Mouse (Mus musculus) lung, embryonic 14.5 days (tissue): ENCODE measurements around the gene Lactb. TPM values are rescaled to one million over a fixed set of nuclear protein-coding genes. Genes with fewer than 3 reads are reported as not detected.
A peak's percentile ranks its signal among the peaks of the same experiment; 100 is the strongest.

Source experiments
- ATAC-seq: fragments of 200-750 bp; cut with Nextera tagmentation; 2 replicates; pipeline ENCODE4 v1.8.0; 2017; ENCODE audit warnings: mild to moderate bottlenecking, moderate TSS enrichment, moderate library complexity; ENCODE audit not compliant: insufficient read depth
- DNase-seq: peaks from one replicate; pipeline ENCODE4 v3.0.0-alpha.2; 2015
- H3K27ac ChIP-seq: fragments of 300-500 bp; sonication (generic); 2 replicates; pipeline ENCODE4 v1.5.1; 2014; ENCODE audit warnings: low read depth, mild to moderate bottlenecking, moderate library complexity
- H3K27me3 ChIP-seq: fragments of 300-500 bp; sonication (generic); 2 replicates; pipeline ENCODE4 v1.6.1; 2014; ENCODE audit warnings: low read length, control low read depth; ENCODE audit not compliant: insufficient read depth
- H3K36me3 ChIP-seq: fragments of 300-500 bp; sonication (generic); 2 replicates; pipeline ENCODE4 v1.6.1; 2014; ENCODE audit warnings: control low read depth; ENCODE audit not compliant: insufficient read depth
- H3K4me1 ChIP-seq: fragments of 300-500 bp; sonication (generic); 2 replicates; pipeline ENCODE4 v1.6.1; 2014; ENCODE audit warnings: antibody characterized with exemption, control low read depth; ENCODE audit not compliant: insufficient read depth
- H3K4me2 ChIP-seq: fragments of 300-500 bp; sonication (generic); 2 replicates; pipeline ENCODE4 v1.6.1; 2014; ENCODE audit warnings: mild to moderate bottlenecking
- H3K4me3 ChIP-seq: fragments of 300-500 bp; sonication (generic); 2 replicates; pipeline ENCODE4 v1.5.1; 2014; ENCODE audit warnings: low read depth, low read length
- H3K9ac ChIP-seq: fragments of 300-500 bp; sonication (generic); 2 replicates; pipeline ENCODE4 v1.6.1; 2014
- H3K9me3 ChIP-seq: fragments of 300-500 bp; sonication (generic); 2 replicates; pipeline ENCODE4 v1.6.1; 2016; ENCODE audit warnings: low read depth, low read length, control low read depth
- CTCF ChIP-seq: IDR thresholded peaks from 2 replicates; pipeline ENCODE4 v1.5.1; 2016; ENCODE audit warnings: antibody characterized with exemption, low read depth
- WGBS: fragments of 180-500 bp; shearing (Covaris S2); extraction: QIAGEN DNeasy Blood & Tissue Kit; methylation state at CpG from one replicate; pipeline ENCODE4 v1.1.7; 2014; 5-methylcytosine and 5-hydroxymethylcytosine counted together
- polyA plus RNA-seq: library from polyadenylated mRNA; unstranded; fragments of >200 nt; fragmentation: Nextera tagmentation; extraction: Ambion mirVana; gene quantifications from 2 replicates; pipeline ENCODE4 v1.2.1, GENCODE M21; 2014

Lactb gene
- polyA plus RNA-seq, 1 experiment from 2014 or later = 8.7 TPM

GRCm38 (mm10) chr9:66985377-66985776, 10.1 kb upstream of the Lactb start:
- no peak overlapping the region for H3K27ac ChIP-seq
- H3K4me1 ChIP-seq = peaks cover 26% of the 10 kb centered on the region
- H3K4me3 ChIP-seq = no peak overlapping the region
- no peak overlapping the region for H3K9ac ChIP-seq
- no peaks in the 10 kb centered on the region for H3K9me3 ChIP-seq
- no peak overlapping the region for H3K4me2 ChIP-seq
- WGBS = 81% methylated on average over 7 of the region's 7 CpGs
- DNase-seq (no peak), ATAC-seq (no peak)
- TF ChIP-seq CTCF = no peak
- no peaks in the 10 kb centered on the region for H3K27me3 ChIP-seq
- no peaks in the 10 kb centered on the region for H3K36me3 ChIP-seq

GRCm38 (mm10) chr9:66982085-66982484, 6.8 kb upstream of the Lactb start:
- Histone ChIP-seq H3K27me3 (no peaks in the 10 kb centered on the region), H3K4me2 (no peak overlapping the region), H3K9ac (no peak overlapping the region), H3K9me3 (no peaks in the 10 kb centered on the region), H3K4me3 (no peak overlapping the region), H3K27ac (no peak overlapping the region), H3K36me3 (no peaks in the 10 kb centered on the region), H3K4me1 (no peaks in the 10 kb centered on the region)
- WGBS = 75% methylated on average over 7 of the region's 7 CpGs
- DNase-seq = no peak
- ATAC-seq = no peak
- no peak for TF ChIP-seq CTCF

- peak; percentile 90 for TF ChIP-seq CTCF
These were observed 5.2 kb upstream of the Lactb start for GRCm38 (mm10) chr9:66980458-66980857.

GRCm38 (mm10) chr9:66978468-66978867, 3.2 kb upstream of the Lactb start:
- H3K36me3 ChIP-seq = no peaks in the 10 kb centered on the region
- no peak for DNase-seq
- no peak overlapping the region for H3K9ac ChIP-seq
- H3K4me1 ChIP-seq = no peaks in the 10 kb centered on the region
- no peak overlapping the region for H3K27ac ChIP-seq
- H3K9me3 ChIP-seq = no peaks in the 10 kb centered on the region
- no peak for TF ChIP-seq CTCF
- WGBS = 65% methylated on average over 1 of the region's 1 CpGs
- H3K4me2 ChIP-seq = no peak overlapping the region
- ATAC-seq = no peak
- no peaks in the 10 kb centered on the region for H3K27me3 ChIP-seq
- no peak overlapping the region for H3K4me3 ChIP-seq

More at GRCm38 (mm10) chr9:66980458-66980857, 5.2 kb upstream of the Lactb start:
- H3K4me1 ChIP-seq = no peaks in the 10 kb centered on the region
- ATAC-seq (no peak; the same call in 1 of the 2 replicates), DNase-seq (peak; percentile 88)
- H3K9me3 ChIP-seq = no peaks in the 10 kb centered on the region
- no peaks in the 10 kb centered on the region for H3K36me3 ChIP-seq
- H3K27me3 ChIP-seq = no peaks in the 10 kb centered on the region
- H3K4me3 ChIP-seq = no peak overlapping the region
- H3K4me2 ChIP-seq = no peak overlapping the region
- 7% methylated on average over 5 of the region's 5 CpGs for WGBS
- H3K27ac ChIP-seq = no peak overlapping the region
- H3K9ac ChIP-seq = no peak overlapping the region

- no peak overlapping the region for H3K9ac ChIP-seq
- 92% methylated on average over 1 of the region's 1 CpGs for WGBS
- no peak overlapping the region for H3K4me2 ChIP-seq
- no peaks in the 10 kb centered on the region for H3K9me3 ChIP-seq
- no peak for DNase-seq
- ATAC-seq = no peak
- TF ChIP-seq CTCF = no peak
- H3K36me3 ChIP-seq = no peaks in the 10 kb centered on the region
- no peak overlapping the region for H3K4me3 ChIP-seq
- H3K4me1 ChIP-seq = no peaks in the 10 kb centered on the region
- no peaks in the 10 kb centered on the region for H3K27me3 ChIP-seq
- H3K27ac ChIP-seq = no peak overlapping the region
These were observed 2.7 kb upstream of the Lactb start for GRCm38 (mm10) chr9:66977982-66978381.

- Histone ChIP-seq H3K36me3 (no peaks in the 10 kb centered on the region), H3K4me1 (no peaks in the 10 kb centered on the region), H3K27ac (no peak overlapping the region), H3K4me2 (no peak overlapping the region), H3K9ac (no peak overlapping the region), H3K4me3 (no peak overlapping the region), H3K27me3 (no peaks in the 10 kb centered on the region), H3K9me3 (no peaks in the 10 kb centered on the region)
- DNase-seq = no peak
- no peak for TF ChIP-seq CTCF
- no peak for ATAC-seq
- 67% methylated on average over 5 of the region's 5 CpGs for WGBS
These were observed 1.8 kb upstream of the Lactb start for GRCm38 (mm10) chr9:66977121-66977520.

GRCm38 (mm10) chr9:66974721-66975225, 511 bp downstream of the Lactb start:
- DNase-seq (peak; percentile 81), ATAC-seq (peak; percentile 86)
- peak overlapping the region; percentile 68 for H3K9ac ChIP-seq
- no peaks in the 10 kb centered on the region for H3K27me3 ChIP-seq
- under 1% methylated on average over 41 of the region's 41 CpGs for WGBS
- 0 out of 2 replicates have a peak, but pooled peaks cover 10% of the 10 kb centered on the region for H3K36me3 ChIP-seq
- peak overlapping the region; percentile 79 for H3K4me3 ChIP-seq
- no peaks in the 10 kb centered on the region for H3K9me3 ChIP-seq
- H3K4me1 ChIP-seq = no peaks in the 10 kb centered on the region
- peak overlapping the region; percentile 82 for H3K27ac ChIP-seq
- H3K4me2 ChIP-seq = peak overlapping the region; percentile 77
- TF ChIP-seq CTCF = no peak
